Mouse (Mus musculus): ENCODE measurements at regions not wholly inside any gene's neighbourhood (a gene's known extent, or its start where the extent isn't known, plus 50 kb on each side); places are given as distances from the start of the nearest gene placed in this dataset.

DNA sequence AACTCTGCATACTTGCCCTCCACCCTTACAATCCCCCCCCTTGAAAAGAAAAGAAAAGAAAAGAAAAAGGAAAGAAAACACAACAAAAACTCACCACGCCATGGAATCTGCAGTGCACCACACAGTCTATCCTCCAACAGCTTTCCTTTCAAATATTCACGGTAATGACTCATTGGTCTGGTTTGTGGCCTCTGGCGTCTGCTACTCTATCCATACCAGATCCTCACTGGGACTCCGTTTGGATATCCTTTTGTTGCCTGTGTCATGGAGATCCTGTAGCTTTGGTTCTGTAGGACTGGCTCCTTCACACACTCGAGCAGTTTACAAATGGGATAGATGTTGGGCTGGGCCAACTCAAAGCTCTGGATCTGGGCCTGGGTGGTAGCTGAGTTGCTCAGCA is 232.4 kb upstream of the Smlr1 start:
- no peaks in the 10 kb centered on the region for H3K9me3 ChIP-seq (replicated peaks; ENCODE audit: low read length)
- no peaks in the 10 kb centered on the region for H3K36me3 ChIP-seq (replicated peaks in 1 of 2; ENCODE audit: control insufficient read depth in 1 of 2, insufficient read depth in 1 of 2, low read length in 1 of 2)
- no peaks in the 10 kb centered on the region for H3K79me2 ChIP-seq (replicated peaks; ENCODE audit: control insufficient read depth, extremely low read depth, insufficient read depth, poor library complexity, severe bottlenecking)
- DNase-seq (ENCODE audit: extremely low read depth): no peak
- no peak overlapping the region for H3K4me3 ChIP-seq (replicated peaks in 1 of 3; ENCODE audit: low read depth in 2 of 3, low read length in 2 of 3, poor library complexity in 1 of 3)
- dilution Hi-C loops (cut with MboI; ENCODE audit: extremely low pct_ligation_motif_present, extremely low pct_unique_long_range_greater_than_20kb, low sequenced_read_pairs) (no loop called here), in situ Hi-C loops (cut with MboI; ENCODE audit: low pct_ligation_motif_present, low pct_unique_long_range_greater_than_20kb, low sequenced_read_pairs) (no loop called here)
- H3K9ac ChIP-seq (ENCODE audit: insufficient read depth, low read depth): no peak overlapping the region
- no peak overlapping the region for H3K4me2 ChIP-seq (ENCODE audit: insufficient read depth, low read depth, poor library complexity, severe bottlenecking)
- H3K27me3 ChIP-seq (replicated peaks): no peaks in the 10 kb centered on the region
- no peak for TF ChIP-seq CTCF (conservative IDR thresholded peaks at IDR 0.05 in 1 of 2, IDR thresholded peaks at IDR 0.05 in 1 of 2; ENCODE audit: low read depth in 2 of 2, low read length in 2 of 2)
- no peak for TF ChIP-seq TBP (conservative IDR thresholded peaks at IDR 0.05; ENCODE audit: low read depth, low read length)
- TF ChIP-seq POLR2AphosphoS2 (IDR thresholded peaks at IDR 0.05; ENCODE audit: low read depth, low read length): no peak
- no peak for TF ChIP-seq SIN3A (IDR thresholded peaks at IDR 0.05; ENCODE audit: low read length)
- no peak for TF ChIP-seq USF2 (conservative IDR thresholded peaks at IDR 0.05; ENCODE audit: low read depth, low read length)
- TF ChIP-seq CHD1 (IDR thresholded peaks at IDR 0.05; ENCODE audit: low read depth, low read length): no peak
- TF ChIP-seq TCF12 (IDR thresholded peaks at IDR 0.05; ENCODE audit: low read depth, low read length): no peak
- no peak for TF ChIP-seq GABPA (IDR thresholded peaks at IDR 0.05; ENCODE audit: insufficient replicate concordance, low read depth, low read length)
- TF ChIP-seq NELFE (IDR thresholded peaks at IDR 0.05; ENCODE audit: low read depth, low read length): no peak
- H3K4me1 ChIP-seq (ENCODE audit: control insufficient read depth in 1 of 2, insufficient read depth in 2 of 2): no peaks in the 10 kb centered on the region
- no peak overlapping the region for H3K27ac ChIP-seq (ENCODE audit: insufficient read depth, low read depth)

DNA sequence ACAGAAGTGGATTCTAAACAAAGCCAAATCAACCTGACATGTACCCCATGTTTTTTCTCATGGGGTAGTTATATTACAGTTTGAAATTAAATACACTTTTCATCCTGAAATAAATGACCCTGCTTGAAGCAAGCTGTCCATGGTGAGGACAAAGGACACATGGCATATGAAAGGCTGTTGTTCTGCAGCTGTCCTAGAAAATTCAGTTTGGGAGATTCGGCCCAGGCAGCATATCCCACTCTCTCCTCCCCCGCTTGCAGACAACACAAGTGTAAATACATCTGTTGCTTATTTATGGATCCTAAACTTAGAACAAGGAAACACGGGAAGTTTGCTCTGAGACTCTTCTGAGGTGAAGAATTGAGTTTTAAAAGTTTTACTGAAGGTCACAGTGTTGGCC is 218.2 kb upstream of the Smlr1 start:
- H3K9me3 ChIP-seq (replicated peaks; ENCODE audit: low read length): no peaks in the 10 kb centered on the region
- dilution Hi-C loops (cut with MboI; ENCODE audit: extremely low pct_ligation_motif_present, extremely low pct_unique_long_range_greater_than_20kb, low sequenced_read_pairs): no loop called here

DNA sequence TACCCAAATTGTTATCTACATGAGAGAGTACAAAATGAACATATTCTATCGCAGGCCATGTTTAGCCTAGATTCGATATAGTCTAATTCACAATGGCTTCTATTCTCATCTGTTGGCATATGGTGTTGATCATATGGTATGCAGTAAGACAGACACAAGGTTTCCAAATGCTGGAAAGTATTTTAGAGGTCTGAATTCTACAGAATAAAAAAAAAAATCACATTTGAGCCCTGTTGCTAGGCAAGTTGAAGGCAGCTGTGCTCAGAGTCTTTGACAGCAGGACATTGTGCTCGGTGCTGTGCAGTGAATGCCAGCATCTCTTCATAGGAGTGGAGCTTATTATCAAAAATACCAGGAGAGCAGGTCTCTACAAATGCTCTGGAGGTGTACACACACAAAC is 206.6 kb upstream of the Smlr1 start:
- dilution Hi-C loops (cut with MboI; ENCODE audit: extremely low pct_ligation_motif_present, extremely low pct_unique_long_range_greater_than_20kb, low sequenced_read_pairs): no loop called here
- no peaks in the 10 kb centered on the region for H3K36me3 ChIP-seq (replicated peaks in 1 of 2; ENCODE audit: control insufficient read depth in 1 of 2, insufficient read depth in 1 of 2, low read length in 1 of 2)
- no peaks in the 10 kb centered on the region for H3K79me2 ChIP-seq (replicated peaks; ENCODE audit: control insufficient read depth, extremely low read depth, insufficient read depth, poor library complexity, severe bottlenecking)
- no peaks in the 10 kb centered on the region for H3K27me3 ChIP-seq (replicated peaks)
- no peak overlapping the region for H3K9ac ChIP-seq (ENCODE audit: insufficient read depth, low read depth)
- H3K4me1 ChIP-seq (ENCODE audit: control insufficient read depth in 1 of 2, insufficient read depth in 2 of 2): no peaks in the 10 kb centered on the region
- in situ Hi-C loops (cut with MboI; ENCODE audit: low pct_ligation_motif_present, low pct_unique_long_range_greater_than_20kb, low sequenced_read_pairs): no loop called here
- TF ChIP-seq ZC3H11A (IDR thresholded peaks at IDR 0.05; ENCODE audit: low read depth, low read length) (no peak), CHD1 (IDR thresholded peaks at IDR 0.05; ENCODE audit: low read depth, low read length) (no peak)
- H3K9me3 ChIP-seq (replicated peaks; ENCODE audit: low read length): no peaks in the 10 kb centered on the region
- no peak overlapping the region for H3K4me2 ChIP-seq (ENCODE audit: insufficient read depth, low read depth, poor library complexity, severe bottlenecking)
- no peak overlapping the region for H3K4me3 ChIP-seq (replicated peaks in 1 of 3; ENCODE audit: low read depth in 2 of 3, low read length in 2 of 3, poor library complexity in 1 of 3)
- H3K27ac ChIP-seq (ENCODE audit: insufficient read depth, low read depth): no peak overlapping the region
- no peak for DNase-seq (ENCODE audit: extremely low read depth)

More for the DNA sequence above, 218.2 kb upstream of the Smlr1 start:
- Histone ChIP-seq H3K4me1 (ENCODE audit: control insufficient read depth in 1 of 2, insufficient read depth in 2 of 2) (no peaks in the 10 kb centered on the region), H3K79me2 (replicated peaks; ENCODE audit: control insufficient read depth, extremely low read depth, insufficient read depth, poor library complexity, severe bottlenecking) (no peaks in the 10 kb centered on the region), H3K27me3 (replicated peaks) (no peaks in the 10 kb centered on the region), H3K36me3 (replicated peaks in 1 of 2; ENCODE audit: control insufficient read depth in 1 of 2, insufficient read depth in 1 of 2, low read length in 1 of 2) (no peaks in the 10 kb centered on the region), H3K4me2 (ENCODE audit: insufficient read depth, low read depth, poor library complexity, severe bottlenecking) (no peak overlapping the region), H3K27ac (ENCODE audit: insufficient read depth, low read depth) (no peak overlapping the region), H3K9ac (ENCODE audit: insufficient read depth, low read depth) (no peak overlapping the region), H3K4me3 (replicated peaks in 1 of 3; ENCODE audit: low read depth in 2 of 3, low read length in 2 of 3, poor library complexity in 1 of 3) (no peak overlapping the region)
- no peak for DNase-seq (ENCODE audit: extremely low read depth)
- no peak for TF ChIP-seq IRF4 (IDR thresholded peaks at IDR 0.05; ENCODE audit: low read depth, low read length)
- no peak for TF ChIP-seq RAD21 (IDR thresholded peaks at IDR 0.05; ENCODE audit: low read depth, low read length)
- in situ Hi-C loops (cut with MboI; ENCODE audit: low pct_ligation_motif_present, low pct_unique_long_range_greater_than_20kb, low sequenced_read_pairs): no loop called here
